Mouse (Mus musculus): ENCODE data around the gene Rhobtb1.

DNA sequence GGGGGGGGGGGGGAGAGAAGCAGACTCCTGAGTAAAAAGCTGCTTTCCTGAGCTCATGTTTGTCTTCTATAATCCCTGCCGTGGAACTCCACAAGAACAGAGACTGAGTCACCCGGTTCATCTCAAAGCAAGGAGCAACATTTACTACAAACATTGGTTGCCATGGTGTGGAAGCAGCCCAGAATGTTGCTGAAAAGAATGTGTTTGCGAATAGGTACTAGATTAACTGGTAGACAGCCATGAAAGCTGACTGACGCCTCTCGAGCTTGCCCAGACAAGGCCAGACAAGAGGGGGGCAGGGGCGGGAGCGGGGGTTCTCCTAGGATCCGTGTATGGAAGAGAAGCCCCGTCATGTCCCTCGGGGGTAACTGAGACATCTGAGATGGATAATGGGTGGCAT is 120.2 kb downstream of the Rhobtb1 start:
- no peak for TF ChIP-seq USF1 (IDR thresholded peaks at IDR 0.05; ENCODE audit: low read depth)
- no peak for TF ChIP-seq POLR2A (IDR thresholded peaks at IDR 0.05; ENCODE audit: insufficient read length, low read depth)
- no peak for TF ChIP-seq MAX (IDR thresholded peaks at IDR 0.05; ENCODE audit: low read depth)
- TF ChIP-seq E2F4 (IDR thresholded peaks at IDR 0.05; ENCODE audit: insufficient read depth): no peak
- TF ChIP-seq MYOD1 (IDR thresholded peaks at IDR 0.05; ENCODE audit: control insufficient read depth in 1 of 3, insufficient read length in 2 of 3, low read depth in 2 of 3): no peak
- TF ChIP-seq CEBPB (IDR thresholded peaks at IDR 0.05; ENCODE audit: insufficient read depth, poor library complexity, severe bottlenecking): no peak
- TF ChIP-seq TCF12 (IDR thresholded peaks at IDR 0.05; ENCODE audit: insufficient read depth, poor library complexity, severe bottlenecking): no peak
- no peak for TF ChIP-seq POLR2AphosphoS2 (IDR thresholded peaks at IDR 0.05; ENCODE audit: insufficient read length, low read depth)
